Mouse (Mus musculus) CH12.LX (cell line): ENCODE data around the gene Hagh. TPM values are rescaled to one million over a fixed set of nuclear protein-coding genes. Genes with fewer than 3 reads are reported as not detected.
A peak's percentile ranks its signal among the peaks of the same experiment; 100 is the strongest.

Experiments used
- DNase-seq: peaks from one replicate; pipeline ENCODE4 v3.0.0-alpha.2; 2013; ENCODE audit errors: extremely low read depth
- H3K27ac ChIP-seq: 2 replicates; pipeline ENCODE4 v1.5.1; 2012; ENCODE audit warnings: low read depth, mild to moderate bottlenecking, control low read depth, moderate library complexity; ENCODE audit not compliant: insufficient read depth
- H3K27me3 ChIP-seq: replicated peaks from 2 replicates; pipeline ENCODE3; 2012; ENCODE audit warnings: inconsistent platforms
- H3K36me3 ChIP-seq, 2 experiments: replicated peaks in 1 of 2; 2 replicates each; pipeline versions ENCODE3 to v1.6.1; 2012; ENCODE audit warnings: inconsistent platforms in 1 of 2, low read length in 1 of 2, mild to moderate bottlenecking in 1 of 2, mixed read lengths in 1 of 2, moderate library complexity in 1 of 2; ENCODE audit not compliant: control insufficient read depth in 1 of 2, insufficient read depth in 1 of 2
- H3K4me1 ChIP-seq, 2 experiments: 2 replicates each; pipeline ENCODE4 v1.6.1; 2012; ENCODE audit warnings: inconsistent platforms in 1 of 2, moderate library complexity in 1 of 2; ENCODE audit not compliant: insufficient read depth in 2 of 2, control insufficient read depth in 1 of 2
- H3K4me2 ChIP-seq: 2 replicates; pipeline ENCODE4 v1.6.1; 2012; ENCODE audit warnings: low read depth, mild to moderate bottlenecking, control low read depth; ENCODE audit not compliant: poor library complexity, insufficient read depth, severe bottlenecking
- H3K4me3 ChIP-seq, 3 experiments: fragments of 150-350 bp in 1 of 3; sonication (generic) in 1 of 3; replicated peaks in 1 of 3; 2 replicates each; pipeline versions ENCODE3 to v1.5.1; 2011 to 2012; ENCODE audit warnings: low read depth in 2 of 3, low read length in 2 of 3, mild to moderate bottlenecking in 2 of 3, moderate library complexity in 2 of 3, control low read depth in 1 of 3, improper control_type of control experiment in 1 of 3, inconsistent platforms in 1 of 3, mixed read lengths in 1 of 3; ENCODE audit not compliant: poor library complexity in 1 of 3
- H3K79me2 ChIP-seq: replicated peaks from 2 replicates; pipeline ENCODE4 v1.6.1; 2012; ENCODE audit warnings: mild to moderate bottlenecking, moderate library complexity; ENCODE audit not compliant: control insufficient read depth, poor library complexity, insufficient read depth, severe bottlenecking; ENCODE audit errors: extremely low read depth
- H3K9ac ChIP-seq: 2 replicates; pipeline ENCODE4 v1.6.1; 2012; ENCODE audit warnings: low read depth, mild to moderate bottlenecking, control low read depth, moderate library complexity; ENCODE audit not compliant: insufficient read depth
- H3K9me3 ChIP-seq: replicated peaks from 2 replicates; pipeline ENCODE3; 2012; ENCODE audit warnings: low read length, inconsistent platforms, mixed read lengths
- CHD1 ChIP-seq: IDR thresholded peaks from 2 replicates; pipeline ENCODE4 v1.6.1; 2012; ENCODE audit warnings: low read depth, low read length, improper control_type of control experiment, inconsistent platforms
- CTCF ChIP-seq, 2 experiments: IDR thresholded peaks in 1 of 2; conservative IDR thresholded peaks in 1 of 2; 2 replicates each; pipeline ENCODE4 v1.5.1; 2011 to 2012; ENCODE audit warnings: low read depth in 2 of 2, low read length in 2 of 2, improper control_type of control experiment in 1 of 2, inconsistent platforms in 1 of 2, mild to moderate bottlenecking in 1 of 2, moderate library complexity in 1 of 2
- E2F4 ChIP-seq: IDR thresholded peaks from 2 replicates; pipeline ENCODE4 v1.6.1; 2011; ENCODE audit warnings: low read depth, low read length, improper control_type of control experiment; ENCODE audit not compliant: insufficient replicate concordance
- ELF1 ChIP-seq: IDR thresholded peaks from 2 replicates; pipeline ENCODE4 v1.6.1; 2014; ENCODE audit warnings: low read depth, mild to moderate bottlenecking, inconsistent platforms, low read length, improper control_type of control experiment
- ETS1 ChIP-seq: conservative IDR thresholded peaks from 2 replicates; pipeline ENCODE4 v1.6.1; 2012; ENCODE audit warnings: low read depth, mild to moderate bottlenecking, inconsistent platforms, low read length, improper control_type of control experiment, moderate library complexity
- HCFC1 ChIP-seq: IDR thresholded peaks from 2 replicates; pipeline ENCODE4 v1.6.1; 2012; ENCODE audit warnings: low read depth, mild to moderate bottlenecking, inconsistent platforms, low read length, improper control_type of control experiment
- MAFK ChIP-seq: IDR thresholded peaks from 2 replicates; pipeline ENCODE4 v1.6.1; 2011; ENCODE audit warnings: low read length, improper control_type of control experiment; ENCODE audit not compliant: insufficient replicate concordance
- MAZ ChIP-seq: IDR thresholded peaks from 2 replicates; pipeline ENCODE4 v1.6.1; 2012; ENCODE audit warnings: low read depth, mild to moderate bottlenecking, inconsistent platforms, low read length, improper control_type of control experiment, moderate library complexity
- MYC ChIP-seq: IDR thresholded peaks from 2 replicates; pipeline ENCODE4 v1.6.1; 2011; ENCODE audit warnings: low read depth, mild to moderate bottlenecking, improper control_type of control experiment, low read length
- NRF1 ChIP-seq: IDR thresholded peaks from 2 replicates; pipeline ENCODE4 v1.6.1; 2014; ENCODE audit warnings: low read depth, mild to moderate bottlenecking, inconsistent platforms, low read length, improper control_type of control experiment, moderate library complexity
- POLR2A ChIP-seq: IDR thresholded peaks from 2 replicates; pipeline ENCODE4 v1.6.1; 2011; ENCODE audit warnings: low read depth, mild to moderate bottlenecking, improper control_type of control experiment, low read length
- RAD21 ChIP-seq: IDR thresholded peaks from 2 replicates; pipeline ENCODE4 v1.6.1; 2011; ENCODE audit warnings: low read depth, mild to moderate bottlenecking, low read length, improper control_type of control experiment, moderate library complexity
- RCOR1 ChIP-seq: conservative IDR thresholded peaks from 2 replicates; pipeline ENCODE4 v1.6.1; 2012; ENCODE audit warnings: low read depth, mild to moderate bottlenecking, inconsistent platforms, low read length, improper control_type of control experiment
- SMC3 ChIP-seq: IDR thresholded peaks from 2 replicates; pipeline ENCODE4 v1.6.1; 2011; ENCODE audit warnings: low read depth, low read length, improper control_type of control experiment
- TCF12 ChIP-seq: IDR thresholded peaks from 2 replicates; pipeline ENCODE4 v1.6.1; 2014; ENCODE audit warnings: low read depth, mild to moderate bottlenecking, inconsistent platforms, low read length, improper control_type of control experiment
- USF1 ChIP-seq: IDR thresholded peaks from 2 replicates; pipeline ENCODE4 v1.6.1; 2014; ENCODE audit warnings: low read depth, mild to moderate bottlenecking, inconsistent platforms, low read length, improper control_type of control experiment
- dilution Hi-C: fragments of 300-500 bp; cut with MboI; formaldehyde crosslinking; loops from 2 replicates; pipeline ENCODE4 v1.14.3; 2020; ENCODE audit warnings: low sequenced_read_pairs; ENCODE audit not compliant: extremely low pct_unique_long_range_greater_than_20kb, extremely low pct_ligation_motif_present
- in situ Hi-C: fragments of 300-500 bp; cut with MboI; formaldehyde crosslinking; loops from 3 replicates; pipeline ENCODE4 v1.14.3; 2019; ENCODE audit warnings: low sequenced_read_pairs, low pct_ligation_motif_present, low pct_unique_long_range_greater_than_20kb, mixed read lengths
- polyA plus RNA-seq: library from polyadenylated mRNA; unstranded; fragments of >175 nt; gene quantifications from 2 replicates; pipeline ENCODE4 v1.2.1, GENCODE M21; 2012; ENCODE audit warnings: low read depth; ENCODE audit not compliant: insufficient read length
- total RNA-seq, 2 experiments: library from RNA; depleted of rRNA; stranded (reverse); fragments of 300-350 nt in 1 of 2; fragments of >200 nt in 1 of 2; gene quantifications; 2 replicates each; pipeline ENCODE4 v1.2.3; 2012 to 2014

Gene Hagh
- total and polyA plus RNA-seq, 3 experiments: 18.9 to 31.0 (median 27.3) TPM

- no peak overlapping the region for H3K9ac ChIP-seq
- in situ Hi-C loops: no loop called here
- H3K9me3 ChIP-seq: no peaks in the 10 kb centered on the region
- H3K4me3 ChIP-seq: no peak overlapping the region
- TF ChIP-seq ELF1 (no peak), MAZ (no peak), TCF12 (no peak), CTCF (conservative IDR thresholded peaks at IDR 0.05 in 1 of 2, IDR thresholded peaks at IDR 0.05 in 1 of 2; ENCODE audit: low read depth in 2 of 2, low read length in 2 of 2) (peak; percentile 38 to 79; a peak in 3 of 4 replicates), SMC3 (peak; percentile 73), RAD21 (peak; percentile 61)
- no peak overlapping the region for H3K27ac ChIP-seq
- no peaks in the 10 kb centered on the region for H3K79me2 ChIP-seq
- DNase-seq: peak; percentile 17
- H3K36me3 ChIP-seq: no peaks in the 10 kb centered on the region
- no peak overlapping the region for H3K4me2 ChIP-seq
- dilution Hi-C loops: no loop called here
- peaks cover 0 to 6% of the 10 kb centered on the region in 2 experiments; a peak in 1 of 4 replicates for H3K4me1 ChIP-seq
- peaks cover 15% of the 10 kb centered on the region for H3K27me3 ChIP-seq
Observed at GRCm38 (mm10) chr17:24841133-24841532, 1.2 kb downstream of the Hagh start.

GRCm38 (mm10) chr17:24842631-24843030, 2.7 kb downstream of the Hagh start:
- peaks cover 0 to 6% of the 10 kb centered on the region in 2 experiments; a peak in 1 of 4 replicates for H3K4me1 ChIP-seq
- H3K9me3 ChIP-seq: no peaks in the 10 kb centered on the region
- no peak overlapping the region for H3K4me3 ChIP-seq
- H3K4me2 ChIP-seq: no peak overlapping the region
- H3K9ac ChIP-seq: no peak overlapping the region
- in situ Hi-C loops (no loop called here), dilution Hi-C loops (no loop called here)
- no peaks in the 10 kb centered on the region for H3K79me2 ChIP-seq
- H3K27ac ChIP-seq: no peak overlapping the region
- no peak for DNase-seq
- H3K27me3 ChIP-seq: peaks cover 13% of the 10 kb centered on the region
- peak; percentile 68 for TF ChIP-seq RAD21
- TF ChIP-seq CTCF (conservative IDR thresholded peaks at IDR 0.05 in 1 of 2, IDR thresholded peaks at IDR 0.05 in 1 of 2; ENCODE audit: low read depth in 2 of 2, low read length in 2 of 2): peak in 1 of 2 experiments; percentile 71; a peak in 2 of 4 replicates
- TF ChIP-seq HCFC1: no peak
- peak; percentile 38 for TF ChIP-seq SMC3
- TF ChIP-seq MYC: peak; percentile 71; the same call in 1 of the 2 replicates
- peaks cover 0 to 4% of the 10 kb centered on the region in 2 experiments for H3K36me3 ChIP-seq

- H3K27ac ChIP-seq: no peak overlapping the region
- no peak for DNase-seq
- in situ Hi-C loops: no loop called here
- peaks cover 8% of the 10 kb centered on the region for H3K27me3 ChIP-seq
- H3K4me3 ChIP-seq: no peak overlapping the region
- H3K9ac ChIP-seq: no peak overlapping the region
- peaks cover 0 to 5% of the 10 kb centered on the region in 2 experiments for H3K36me3 ChIP-seq
- H3K9me3 ChIP-seq: no peaks in the 10 kb centered on the region
- peaks cover 0 to 15% of the 10 kb centered on the region in 2 experiments; a peak in 2 of 4 replicates for H3K4me1 ChIP-seq
- TF ChIP-seq E2F4 (no peak), CHD1 (no peak), POLR2A (no peak), MAFK (no peak), USF1 (no peak), MAZ (no peak), ETS1 (no peak), NRF1 (no peak), RCOR1 (no peak)
- H3K79me2 ChIP-seq: no peaks in the 10 kb centered on the region
- no peak overlapping the region for H3K4me2 ChIP-seq
- dilution Hi-C loops: no loop called here
Observed at GRCm38 (mm10) chr17:24844525-24844924, 4.6 kb downstream of the Hagh start.
